12 mouse cellular contexts compared by ENCODE assay signal in the genomic region with DNA sequence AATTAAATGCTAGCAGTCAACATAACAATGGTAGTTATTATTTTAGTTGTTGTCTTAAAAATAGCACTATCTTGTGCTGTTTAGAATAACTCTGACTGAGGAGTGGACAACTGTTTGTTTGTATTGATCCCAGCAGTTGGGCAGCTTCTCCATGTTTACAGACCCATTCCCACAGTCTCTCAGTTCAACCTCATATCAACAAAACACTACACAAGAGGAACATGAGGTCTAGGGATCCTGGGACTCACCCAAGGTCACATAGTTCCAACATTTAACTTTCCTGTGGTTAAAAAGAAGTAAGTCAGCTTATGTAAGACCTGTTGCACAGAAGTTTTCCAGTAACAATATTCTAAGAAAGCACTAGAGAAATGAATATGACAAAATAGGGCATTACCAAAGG.
"Had no signal": no experiment of that assay in that cellular context is flagged by ENCODE, and none has a peak within 500 bp of the region (broad histone marks: within the 10 kb centered on the region; RNA-seq: fewer than 3 reads in every experiment).

No protein-coding gene starts in this region.

- H3K4me2 ChIP-seq: limb, embryonic 15.5 days; liver, embryonic 13.5 days; midbrain, embryonic 13.5 days had no signal

- H3K9me3 ChIP-seq: limb, embryonic 15.5 days; liver, embryonic 13.5 days; midbrain, embryonic 13.5 days had no signal

- H3K27me3 ChIP-seq: limb, embryonic 15.5 days; liver, embryonic 13.5 days; midbrain, embryonic 13.5 days had no signal

- ATAC-seq: hindbrain, postnatal 0 days; midbrain, embryonic 13.5 days had no signal

- H3K9ac ChIP-seq: limb, embryonic 15.5 days; liver, embryonic 13.5 days; midbrain, embryonic 13.5 days had no signal

- H3K27ac ChIP-seq: hindbrain, postnatal 0 days; limb, embryonic 15.5 days; liver, embryonic 13.5 days; midbrain, embryonic 13.5 days had no signal

- DNase-seq: kidney, adult 8-10 months; kidney, postnatal 25 days; layer of hippocampus, adult 9-11 months; layer of hippocampus, postnatal 36 days; liver, embryonic 13.5 days; right cerebral cortex, adult 18-20 months; right cerebral cortex, postnatal 25 days; thymus, adult 18-20 months; thymus, postnatal 14 days had no signal

- H3K4me3 ChIP-seq: limb, embryonic 15.5 days; liver, embryonic 13.5 days; midbrain, embryonic 13.5 days had no signal

- H3K4me1 ChIP-seq: limb, embryonic 15.5 days; liver, embryonic 13.5 days; midbrain, embryonic 13.5 days had no signal

- H3K36me3 ChIP-seq: limb, embryonic 15.5 days; liver, embryonic 13.5 days; midbrain, embryonic 13.5 days had no signal
